Mouse (Mus musculus) heart, postnatal 0 days (tissue): ENCODE measurements around the gene Plekhd1.

Experiments used
- CTCF ChIP-seq: IDR thresholded peaks from 2 replicates; pipeline ENCODE4 v1.5.1; 2016; ENCODE audit warnings: antibody characterized with exemption, control low read depth, low read depth
- EP300 ChIP-seq: IDR thresholded peaks from 2 replicates; pipeline ENCODE4 v1.6.1; 2016; ENCODE audit warnings: antibody characterized with exemption, low read depth

- TF ChIP-seq CTCF (no peak), EP300 (no peak)
Observed at GRCm38 (mm10) chr12:80658661-80659060, 33.7 kb upstream of the Plekhd1 start.
